Mouse (Mus musculus): ENCODE measurements at regions not wholly inside any gene's neighbourhood (a gene's known extent, or its start where the extent isn't known, plus 50 kb on each side); places are given as distances from the start of the nearest gene placed in this dataset.

DNA sequence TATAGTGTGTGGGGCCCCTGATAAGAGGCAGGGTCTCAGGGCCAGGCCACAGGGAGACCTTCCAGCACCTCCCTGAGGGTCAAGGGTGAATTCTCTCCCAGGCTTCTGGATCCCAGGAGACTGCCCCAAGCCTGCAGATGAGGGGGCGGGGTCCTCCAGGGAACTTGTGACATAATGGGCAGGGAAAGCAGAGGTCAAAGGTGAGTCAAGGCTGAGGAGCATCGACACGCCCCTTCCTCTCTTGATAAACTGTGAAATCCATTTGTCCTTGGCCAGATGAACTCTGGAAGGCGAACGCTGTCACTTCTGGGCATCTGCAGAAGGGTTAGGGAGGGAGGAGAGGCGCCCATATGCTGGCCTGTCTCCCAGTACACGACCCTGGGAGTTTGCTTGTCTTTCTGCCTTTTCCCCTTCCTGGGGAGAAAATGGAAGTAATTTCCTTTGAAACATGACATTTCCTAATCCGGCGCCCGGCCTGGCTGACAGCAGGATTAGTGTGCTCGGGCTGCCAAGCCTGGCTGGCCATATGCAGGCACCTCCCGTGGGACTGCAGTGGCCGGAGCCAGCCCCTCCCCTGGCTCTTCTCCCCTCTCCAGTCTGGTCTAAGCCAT is 160.4 kb upstream of the 4931429L15Rik start:
- DNase-seq (ENCODE audit: extremely low spot score in 1 of 2, low spot score in 1 of 2) = no peak

DNA sequence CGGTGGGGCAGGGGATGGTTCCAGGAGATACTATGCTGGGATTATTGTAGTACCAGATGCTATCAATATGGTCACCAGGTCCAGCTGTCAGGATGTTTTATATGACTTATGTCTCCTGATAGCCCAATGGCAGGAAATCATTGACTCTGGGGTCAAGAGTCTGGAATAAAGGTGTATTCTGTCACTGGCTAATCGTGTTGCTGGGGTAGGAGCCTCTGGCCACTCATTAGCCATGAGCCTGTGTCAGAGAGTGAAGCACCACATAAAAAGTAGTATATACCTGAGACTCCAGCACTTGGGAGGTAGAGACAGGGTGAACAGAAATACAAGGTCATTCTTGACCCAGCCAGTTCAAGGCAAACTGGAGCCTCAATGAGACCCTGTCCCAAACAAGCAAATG is 158.8 kb upstream of the 4931429L15Rik start:
- DNase-seq (ENCODE audit: extremely low spot score in 1 of 2, low spot score in 1 of 2) = no peak

DNA sequence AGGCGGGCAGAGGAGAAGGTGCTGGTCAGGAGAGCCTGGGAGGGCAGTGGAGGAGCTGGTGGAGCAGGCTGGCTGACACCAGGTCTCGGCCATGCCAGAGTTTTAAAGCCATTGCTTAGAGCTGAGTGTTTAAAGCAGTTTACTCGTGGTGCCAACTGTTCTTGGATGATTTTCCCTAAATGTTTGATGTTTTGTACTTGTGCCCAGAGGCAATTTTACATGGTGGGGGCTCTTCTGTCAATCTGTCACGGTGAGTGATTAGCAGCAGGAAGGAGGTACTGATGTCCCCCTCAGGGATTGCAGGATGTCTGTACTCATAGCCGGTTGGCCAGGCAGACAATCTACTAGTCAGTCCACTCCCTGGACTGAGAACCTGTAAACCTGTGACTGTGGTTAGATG is 156.7 kb upstream of the 4931429L15Rik start:
- no peak for DNase-seq (ENCODE audit: extremely low spot score in 1 of 2, low spot score in 1 of 2)

DNA sequence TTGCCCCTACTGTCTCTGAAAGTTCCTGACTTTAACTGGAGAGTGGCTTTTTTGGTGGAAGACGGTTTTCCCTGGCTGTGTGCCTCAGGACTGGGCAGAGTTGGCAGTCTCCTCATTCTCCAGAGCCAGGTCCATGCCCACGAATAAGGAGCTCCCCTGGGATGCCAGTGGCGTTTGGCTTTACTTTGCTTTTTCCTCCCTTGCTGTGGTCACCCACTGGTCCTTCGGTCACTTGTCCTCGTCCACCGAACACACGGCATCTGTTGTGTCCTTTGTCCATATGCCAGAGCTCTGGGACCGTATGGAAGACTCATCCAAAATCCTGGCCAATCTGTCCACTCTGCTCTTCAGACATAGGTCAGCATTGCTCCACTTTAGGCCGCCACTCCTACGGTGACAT is 153.9 kb upstream of the 4931429L15Rik start:
- DNase-seq (ENCODE audit: extremely low spot score in 1 of 2, low spot score in 1 of 2) = no peak

DNA sequence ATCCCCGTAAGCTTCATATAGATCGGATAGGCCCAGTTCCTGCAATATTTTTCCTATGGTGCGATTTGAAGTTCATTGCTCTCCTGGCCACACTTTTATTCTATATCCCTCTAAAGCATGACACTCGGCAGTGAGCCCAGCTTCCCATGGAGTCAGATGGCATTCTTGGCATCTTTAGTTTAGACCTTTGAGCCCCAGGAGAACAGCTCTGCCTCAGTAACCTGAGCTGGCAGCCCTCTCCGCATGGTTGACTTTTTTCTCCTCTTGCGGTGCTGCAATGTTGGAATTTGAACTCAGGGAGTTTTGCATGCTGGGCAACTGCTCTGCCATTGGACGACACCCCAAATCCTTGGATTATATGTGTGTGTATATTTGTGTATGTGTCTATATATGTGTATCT is 149.7 kb upstream of the 4931429L15Rik start:
- DNase-seq (ENCODE audit: extremely low spot score in 1 of 2, low spot score in 1 of 2) = no peak

DNA sequence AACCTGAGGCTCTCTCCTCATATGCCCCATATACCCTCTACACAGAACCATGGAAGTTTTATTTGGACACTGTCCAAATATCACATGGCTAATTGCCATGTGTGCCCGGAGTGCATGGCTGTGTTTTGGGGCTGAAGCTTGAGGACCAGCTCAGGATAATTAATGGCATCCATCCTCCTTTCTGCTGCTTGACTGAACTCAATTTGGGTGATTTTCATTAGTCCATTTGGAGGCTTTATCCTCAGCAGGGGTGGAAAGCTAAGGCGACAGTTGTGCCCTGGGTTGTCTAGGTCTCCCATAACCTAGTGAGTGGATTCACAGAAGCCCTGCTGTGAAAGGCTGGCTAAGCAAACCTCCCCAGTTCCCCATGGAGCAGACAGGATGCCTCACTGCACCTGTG is 148.5 kb upstream of the 4931429L15Rik start:
- DNase-seq (ENCODE audit: extremely low spot score in 1 of 2, low spot score in 1 of 2) = no peak

DNA sequence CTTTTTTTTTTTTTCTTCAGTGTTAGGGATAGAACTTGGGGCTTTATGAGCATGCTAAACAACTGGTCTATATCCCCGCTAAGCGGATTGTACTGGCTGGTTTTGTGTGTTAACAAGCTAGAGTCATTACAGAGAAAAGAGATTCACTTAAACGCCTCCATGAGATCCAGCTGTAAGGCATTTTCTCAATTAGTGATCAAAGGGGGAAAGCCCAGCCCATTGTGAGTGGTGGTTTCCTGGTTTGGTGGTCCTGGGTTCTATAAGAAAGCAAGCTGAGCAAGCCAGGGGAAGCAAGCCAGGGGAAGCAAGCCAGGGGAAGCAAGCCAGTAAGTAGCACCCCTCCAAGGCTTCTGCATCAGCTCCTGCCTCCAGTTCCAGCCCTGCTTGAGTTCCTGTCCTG is 147.9 kb upstream of the 4931429L15Rik start:
- no peak for DNase-seq (ENCODE audit: extremely low spot score in 1 of 2, low spot score in 1 of 2)

DNA sequence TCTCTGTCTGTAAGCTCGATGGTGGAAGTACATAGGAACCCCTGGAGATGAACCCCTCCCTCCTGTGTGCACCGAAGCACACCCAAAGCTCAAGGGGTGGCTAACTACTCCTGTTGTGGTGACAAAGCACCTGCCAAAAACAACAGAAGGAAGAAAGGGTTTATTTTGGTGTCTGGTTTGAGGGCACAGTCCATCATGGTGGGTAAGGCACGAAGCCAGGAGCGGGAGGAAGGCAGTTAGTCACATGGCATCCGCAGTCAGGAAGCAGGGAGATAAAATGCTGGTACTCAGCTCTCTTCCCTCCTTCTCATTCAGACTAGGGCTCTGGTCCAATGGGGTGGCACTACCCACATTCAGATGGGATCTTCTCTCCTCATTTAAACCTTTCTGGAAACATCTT is 142.9 kb upstream of the 4931429L15Rik start:
- no peak for DNase-seq (ENCODE audit: extremely low spot score in 1 of 2, low spot score in 1 of 2)

DNA sequence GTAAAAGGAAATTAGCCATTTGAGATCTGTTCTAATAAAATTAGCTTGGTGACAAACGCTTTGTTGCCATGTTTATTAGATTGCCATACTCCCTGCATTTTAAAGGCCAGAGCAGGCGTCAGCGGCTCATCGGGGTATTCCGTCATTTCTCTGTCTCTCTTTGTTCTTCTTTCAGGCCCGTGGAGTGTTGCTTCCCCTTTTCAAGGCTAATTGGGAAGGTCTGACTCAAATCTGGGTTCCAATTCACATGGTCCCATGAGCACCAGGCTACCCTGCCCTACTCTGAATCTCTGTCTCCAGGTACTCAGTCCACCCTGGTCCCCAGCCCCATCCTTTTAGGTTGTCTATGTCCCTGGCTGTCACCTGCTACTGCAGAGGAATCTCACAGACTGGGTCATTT is 138.2 kb upstream of the 4931429L15Rik start:
- DNase-seq (ENCODE audit: extremely low spot score in 1 of 2, low spot score in 1 of 2) = no peak

DNA sequence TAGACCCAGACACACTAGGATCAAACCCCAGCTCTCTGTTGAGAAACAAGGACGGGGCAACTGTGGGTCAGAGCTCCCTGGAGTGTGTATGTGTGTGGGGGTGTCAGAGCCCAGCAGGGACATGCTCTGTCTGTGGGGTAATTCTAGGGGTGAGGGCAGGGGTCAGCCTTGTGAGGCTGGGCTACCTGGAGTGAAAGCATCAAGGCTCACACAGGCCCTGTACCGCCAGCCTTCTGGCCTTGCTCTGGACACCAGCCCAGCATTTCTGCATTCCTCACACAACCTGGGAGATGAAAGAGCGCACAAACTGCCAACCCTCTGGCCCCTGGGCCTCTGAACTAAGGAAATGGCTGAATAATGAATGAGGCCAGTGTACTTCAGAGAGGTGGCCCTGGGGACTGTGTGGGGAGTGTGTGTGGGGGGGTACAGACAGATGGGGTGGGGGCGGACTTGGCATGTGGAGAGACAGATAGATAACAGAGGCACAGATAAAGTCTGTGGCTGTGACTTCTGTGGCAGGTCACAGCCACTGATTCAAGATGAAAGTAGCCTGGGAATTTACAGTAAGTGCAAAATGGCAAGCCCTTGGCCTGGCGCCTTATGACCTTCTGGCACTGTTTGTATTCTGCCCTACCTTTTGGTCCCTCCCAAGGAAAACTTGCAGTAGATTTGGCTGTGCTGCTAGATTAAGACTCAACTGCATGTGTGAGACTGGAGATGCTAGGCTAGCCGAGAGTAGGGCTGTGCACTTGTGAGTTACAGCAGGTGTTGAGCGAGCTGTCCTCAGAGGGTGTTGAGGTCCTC is 135.2 kb upstream of the 4931429L15Rik start:
- no peak for DNase-seq (ENCODE audit: extremely low spot score in 1 of 2, low spot score in 1 of 2)

DNA sequence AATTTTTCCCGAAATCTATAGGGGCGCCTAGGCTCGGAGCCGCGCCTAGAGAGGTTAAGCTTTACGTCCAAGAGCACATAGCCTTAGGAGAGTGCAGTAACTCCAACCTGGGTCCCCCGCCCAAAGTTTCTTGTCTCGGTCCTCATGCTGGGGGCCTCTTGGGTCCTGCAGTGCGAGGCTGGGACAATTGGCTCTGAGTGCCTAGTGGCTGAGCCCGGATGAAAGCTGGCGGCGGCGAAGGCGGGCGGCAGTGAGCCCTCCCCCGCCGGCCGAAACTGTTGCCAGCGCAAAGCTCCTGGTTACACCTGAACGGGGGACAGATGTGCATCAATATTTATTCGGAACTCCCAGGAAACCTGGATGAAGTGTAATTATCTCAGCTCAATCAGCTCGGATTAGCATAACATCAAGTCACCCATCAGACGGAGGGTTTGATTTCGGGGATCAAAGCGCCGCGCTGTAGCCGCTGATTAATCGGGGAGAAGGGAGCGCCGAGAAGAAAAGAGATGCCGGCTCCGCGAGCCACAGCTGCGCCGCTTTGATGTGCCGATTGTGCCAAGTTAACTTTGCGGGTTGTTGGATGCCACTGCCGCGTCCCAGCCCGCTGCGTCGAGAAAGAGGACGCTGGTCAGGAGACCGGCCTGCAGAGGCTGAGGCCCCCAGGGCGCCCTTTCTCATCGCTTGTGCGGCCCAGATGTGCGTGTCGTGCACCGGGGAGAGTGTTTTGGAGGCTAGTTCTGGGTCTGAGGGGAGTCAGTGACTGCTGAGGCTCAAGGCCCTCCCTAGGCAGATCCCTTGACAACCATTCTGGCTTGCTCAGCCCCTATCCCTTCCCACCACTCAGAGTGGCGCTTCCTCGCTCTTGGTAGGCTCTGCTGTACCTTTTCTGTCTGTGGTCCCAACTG is 123.7 kb upstream of the 4931429L15Rik start:
- peak in 1 of 2 experiments; percentile 11 for DNase-seq (ENCODE audit: extremely low spot score in 1 of 2, low spot score in 1 of 2)

DNA sequence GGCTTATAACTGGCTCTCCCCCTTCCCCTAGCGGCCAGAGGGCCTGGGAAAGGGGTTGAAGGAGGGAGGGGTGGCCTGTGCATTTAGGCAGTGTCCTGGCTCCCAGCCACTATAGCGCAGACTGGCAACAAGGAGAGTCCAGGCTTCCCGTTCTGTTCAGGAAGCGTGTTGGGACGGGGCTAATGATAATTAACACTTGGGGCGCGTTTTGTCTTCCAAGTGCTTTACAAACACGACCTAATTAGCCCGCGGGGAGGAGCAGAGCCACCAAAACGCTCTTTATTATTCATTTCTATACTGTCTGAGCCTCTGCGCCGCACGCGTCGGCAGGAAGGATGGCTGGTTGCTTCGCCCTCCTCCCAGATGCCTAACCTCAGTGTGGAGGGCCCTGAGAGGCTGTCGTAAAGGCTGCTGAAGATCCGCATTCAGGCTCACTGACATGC is 123.0 kb upstream of the 4931429L15Rik start:
- DNase-seq (ENCODE audit: extremely low spot score in 1 of 2, low spot score in 1 of 2) = no peak

DNA sequence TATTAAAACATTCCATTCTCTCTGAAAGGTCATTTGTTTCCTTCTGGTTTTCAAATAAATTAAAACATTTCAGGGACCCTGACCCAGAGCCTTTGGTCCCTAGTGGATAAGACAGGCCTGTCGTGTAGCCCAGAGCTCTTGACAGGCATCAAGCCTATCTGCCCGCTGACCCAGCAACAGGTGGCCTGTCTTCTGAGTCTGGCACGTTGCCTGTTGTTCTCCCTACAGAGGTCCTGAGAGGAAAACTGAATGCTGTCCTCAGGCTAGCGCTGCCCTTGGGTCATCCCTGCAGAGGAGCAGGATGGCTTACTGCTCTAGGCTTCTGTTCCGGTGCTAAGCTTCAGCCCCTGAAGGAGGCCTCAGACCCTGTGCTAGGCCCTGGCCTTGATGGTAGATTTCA is 120.4 kb upstream of the 4931429L15Rik start:
- no peak for DNase-seq (ENCODE audit: extremely low spot score in 1 of 2, low spot score in 1 of 2)

DNA sequence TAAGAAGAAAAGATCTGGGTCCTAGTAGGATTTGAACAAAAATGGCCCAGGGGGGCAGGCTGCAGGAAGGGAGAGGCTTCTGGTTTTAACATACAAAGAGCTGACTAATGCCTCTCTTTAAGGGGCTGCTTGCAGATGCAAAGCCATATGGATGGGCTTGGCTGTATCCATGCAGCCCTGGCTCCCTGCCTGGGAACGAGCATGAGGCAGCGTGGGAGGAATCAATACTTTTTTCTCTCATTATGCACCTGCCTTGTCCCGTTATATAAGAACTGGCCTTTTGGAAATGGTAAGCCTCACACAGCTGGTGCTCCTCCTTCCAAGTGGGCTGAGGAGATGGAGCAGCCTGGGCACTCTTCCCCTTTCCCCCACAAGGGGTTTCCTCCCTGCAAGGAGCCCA is 114.9 kb upstream of the 4931429L15Rik start:
- DNase-seq (ENCODE audit: extremely low spot score in 1 of 2, low spot score in 1 of 2) = peak; percentile 81 to 91

DNA sequence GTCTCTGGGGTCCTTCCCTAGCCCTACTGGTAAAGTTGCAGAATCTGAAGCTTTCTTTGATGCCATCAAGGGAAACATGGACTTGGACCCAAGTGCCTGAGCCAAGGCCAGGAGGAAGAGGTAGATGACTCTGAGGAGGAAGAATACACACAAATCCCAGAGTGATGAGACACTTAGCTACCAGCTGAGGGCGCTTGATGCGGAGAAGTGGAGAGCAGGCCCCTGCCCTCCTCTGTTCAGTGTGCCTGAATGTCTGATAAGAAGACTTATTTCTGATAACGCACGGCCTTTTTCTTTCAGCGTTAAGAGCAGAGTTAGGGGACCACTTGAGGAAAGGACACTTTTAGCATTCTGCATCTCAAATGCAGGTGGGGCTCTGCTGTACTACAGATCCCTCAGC is 113.9 kb upstream of the 4931429L15Rik start:
- DNase-seq (ENCODE audit: extremely low spot score in 1 of 2, low spot score in 1 of 2) = no peak

DNA sequence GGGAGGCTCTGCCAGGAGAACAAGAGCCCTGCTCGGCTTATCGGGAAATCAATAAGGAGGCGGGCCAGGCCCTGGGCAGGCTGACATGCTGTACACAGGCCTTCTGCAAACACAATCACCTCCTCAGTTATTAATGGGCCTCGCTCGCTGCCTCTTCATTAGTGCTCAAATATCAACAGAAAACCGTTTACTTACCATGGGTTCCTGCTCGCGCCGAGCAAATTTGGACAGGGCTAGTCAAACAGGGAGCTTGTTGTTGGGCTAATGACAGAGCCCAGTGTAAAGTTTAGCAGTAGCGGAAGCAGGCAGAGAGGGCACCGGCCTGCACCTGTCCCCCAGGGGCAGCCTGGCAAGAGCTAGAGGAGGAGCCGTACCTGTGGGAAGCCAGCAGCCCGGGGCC is 111.3 kb upstream of the 4931429L15Rik start:
- no peak for DNase-seq (ENCODE audit: extremely low spot score in 1 of 2, low spot score in 1 of 2)

DNA sequence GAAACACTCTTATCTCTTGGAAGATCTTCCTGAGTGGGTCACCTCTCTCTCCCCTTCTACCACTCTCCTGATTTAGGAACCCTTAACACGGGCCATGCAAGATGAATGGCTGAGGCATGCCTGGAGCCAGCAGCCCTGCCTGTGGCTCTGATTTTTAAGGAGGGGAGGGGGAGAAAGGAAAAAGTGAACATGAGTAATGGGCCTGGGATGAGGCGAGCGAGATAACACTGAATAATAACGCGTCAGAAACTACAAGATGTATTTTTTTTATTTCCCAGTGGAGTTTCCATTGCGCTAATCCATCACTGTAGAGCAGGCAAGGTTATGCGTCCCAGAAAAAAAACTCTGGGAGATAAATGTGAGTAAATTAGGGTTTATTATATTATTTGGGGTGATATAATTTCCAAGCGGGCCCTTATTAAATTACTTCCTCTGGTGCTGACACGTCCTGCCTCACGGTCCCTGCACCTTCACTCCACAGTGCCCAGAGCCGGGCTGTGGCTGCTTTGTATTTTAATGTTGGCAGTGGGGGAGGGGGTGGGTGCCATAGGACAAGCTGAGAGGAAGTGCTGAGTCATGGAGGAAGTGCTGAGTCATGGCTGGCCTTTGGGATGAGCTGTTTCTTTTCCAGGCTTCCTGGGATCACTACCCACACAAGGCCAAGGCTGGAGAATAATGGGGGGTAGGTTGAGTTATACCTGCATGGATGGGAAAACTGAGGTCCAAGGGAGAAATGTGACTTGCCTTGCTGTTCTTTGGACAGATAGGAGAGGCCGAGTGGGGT is 103.6 kb upstream of the 4931429L15Rik start:
- DNase-seq (ENCODE audit: extremely low spot score in 1 of 2, low spot score in 1 of 2) = no peak

DNA sequence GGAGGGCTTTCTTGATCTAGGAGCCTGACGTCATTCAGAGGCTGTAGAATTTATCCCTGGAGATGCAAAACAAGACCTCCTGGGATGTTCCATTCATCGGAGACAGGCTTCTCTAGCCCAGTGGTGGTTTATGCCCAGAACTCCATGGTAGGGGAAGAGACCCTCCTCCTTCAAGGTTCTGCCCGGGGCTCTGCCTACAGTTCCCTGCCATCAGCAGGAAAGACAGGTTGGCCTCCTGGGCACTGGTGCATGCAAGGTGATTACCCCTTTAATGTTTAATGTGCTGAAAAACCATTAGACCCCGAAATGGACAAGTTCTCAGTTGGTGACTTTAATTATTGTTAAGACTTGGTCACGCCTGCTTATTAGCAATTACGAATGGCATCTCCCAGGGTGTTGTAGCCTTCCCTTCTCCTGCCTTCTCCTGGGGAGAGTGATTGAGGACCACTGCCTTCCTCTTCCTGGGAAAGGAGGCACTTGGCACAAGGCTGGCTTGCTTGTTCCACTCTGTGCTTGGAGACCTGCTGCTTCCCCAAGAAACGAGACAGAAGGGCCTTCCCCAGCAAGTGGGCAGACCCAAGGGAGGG is 102.0 kb upstream of the 4931429L15Rik start:
- no peak for DNase-seq (ENCODE audit: extremely low spot score in 1 of 2, low spot score in 1 of 2)

DNA sequence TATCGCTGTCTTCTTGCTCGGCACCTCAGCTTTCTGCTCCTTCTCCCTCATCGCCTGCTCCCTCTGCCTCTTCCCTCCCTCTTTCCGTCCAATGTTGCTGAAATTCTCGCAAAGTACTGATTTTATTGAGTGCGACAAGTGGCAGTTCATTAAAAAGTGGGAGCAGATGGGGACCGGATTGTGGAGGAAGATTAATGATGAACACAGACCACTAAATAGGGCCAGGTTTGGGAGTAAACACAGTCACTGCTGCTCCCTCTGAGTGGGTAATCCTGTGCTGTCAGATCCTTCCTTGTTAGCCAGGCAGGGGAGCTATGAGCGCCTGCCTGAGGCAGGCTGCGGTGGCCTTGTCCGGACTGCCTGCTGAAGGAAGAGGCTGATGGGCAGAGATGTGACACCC is 91.9 kb upstream of the 4931429L15Rik start:
- no peak for DNase-seq (ENCODE audit: extremely low spot score in 1 of 2, low spot score in 1 of 2)

DNA sequence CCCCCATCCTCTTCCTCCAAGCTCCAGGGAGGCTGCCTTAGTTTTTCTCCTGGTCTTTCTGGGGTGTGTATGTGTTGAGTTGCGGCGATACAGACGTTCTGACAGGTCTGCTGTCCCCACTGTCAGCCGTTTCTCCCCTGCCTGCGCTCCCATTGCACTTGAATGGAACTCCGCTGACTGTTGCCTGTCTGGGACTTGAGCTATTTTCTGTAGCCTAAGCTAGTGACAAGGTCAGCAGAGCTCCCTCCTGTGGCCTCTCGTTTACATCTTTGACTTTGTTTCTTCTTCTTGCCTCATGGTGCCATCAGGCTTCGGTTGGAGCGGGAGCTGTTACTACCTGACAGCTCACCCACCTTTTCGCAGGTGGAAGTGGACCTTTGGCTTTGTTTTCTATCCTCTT is 89.0 kb upstream of the 4931429L15Rik start:
- no peak for DNase-seq (ENCODE audit: extremely low spot score in 1 of 2, low spot score in 1 of 2)
